Mouse (Mus musculus) embryonic facial prominence, embryonic 15.5 days (tissue): ENCODE data around the gene Cherp. TPM values are rescaled to one million over a fixed set of nuclear protein-coding genes. Genes with fewer than 3 reads are reported as not detected.

Experiments
- ATAC-seq: fragments of 200-750 bp; cut with Nextera tagmentation; 2 replicates; pipeline ENCODE4 v1.8.0; 2017; ENCODE audit warnings: low read depth, moderate TSS enrichment; ENCODE audit not compliant: insufficient number of reproducible peaks, low FRiP score, low TSS enrichment
- H3K27ac ChIP-seq: fragments of 300-500 bp; sonication (generic); replicated peaks from 2 replicates; pipeline ENCODE4 v1.5.1; 2015; ENCODE audit warnings: mild to moderate bottlenecking, inconsistent platforms
- H3K27me3 ChIP-seq: fragments of 300-500 bp; sonication (generic); 2 replicates; pipeline ENCODE4 v1.6.1; 2015; ENCODE audit warnings: inconsistent platforms
- H3K36me3 ChIP-seq: fragments of 300-500 bp; sonication (generic); 2 replicates; pipeline ENCODE4 v1.6.1; 2015; ENCODE audit warnings: mild to moderate bottlenecking, inconsistent platforms
- H3K4me1 ChIP-seq: fragments of 300-500 bp; sonication (generic); 2 replicates; pipeline ENCODE4 v1.6.1; 2015; ENCODE audit warnings: inconsistent platforms
- H3K4me2 ChIP-seq: fragments of 300-500 bp; sonication (generic); replicated peaks from 2 replicates; pipeline ENCODE4 v1.6.1; 2015; ENCODE audit warnings: mild to moderate bottlenecking, inconsistent platforms
- H3K4me3 ChIP-seq: fragments of 300-500 bp; sonication (generic); replicated peaks from 2 replicates; pipeline ENCODE4 v1.5.1; 2015; ENCODE audit warnings: mild to moderate bottlenecking, inconsistent platforms
- H3K9ac ChIP-seq: fragments of 300-500 bp; sonication (generic); 2 replicates; pipeline ENCODE4 v1.6.1; 2015; ENCODE audit warnings: inconsistent platforms
- H3K9me3 ChIP-seq: fragments of 300-500 bp; sonication (generic); replicated peaks from 2 replicates; pipeline ENCODE4 v1.6.1; 2016; ENCODE audit warnings: inconsistent platforms
- WGBS: fragments of 180-500 bp; shearing (Covaris S2); methylation state at CpG from one replicate; pipeline ENCODE4 v1.1.7; 2015; 5-methylcytosine and 5-hydroxymethylcytosine counted together
- polyA plus RNA-seq: library from polyadenylated mRNA; unstranded; fragments of >200 nt; fragmentation: Nextera tagmentation; extraction: Ambion mirVana; gene quantifications from 2 replicates; pipeline ENCODE4 v1.2.1, GENCODE M21; 2015

Gene Cherp
- polyA plus RNA-seq, 1 experiment from 2014 or later, result 68.6 TPM

GRCm38 (mm10) chr8:72469984-72470383 is 5.0 kb downstream of the Cherp start:
- ATAC-seq, result no peak
- Histone ChIP-seq H3K4me3 (no peak overlapping the region), H3K36me3 (peaks cover 77% of the 10 kb centered on the region), H3K9ac (no peak overlapping the region), H3K4me2 (no peak overlapping the region), H3K27ac (no peak overlapping the region), H3K4me1 (peaks cover 7% of the 10 kb centered on the region; the same call in 1 of the 2 replicates), H3K27me3 (no peaks in the 10 kb centered on the region), H3K9me3 (no peaks in the 10 kb centered on the region)
- WGBS, result 87% methylated on average over 8 of the region's 8 CpGs

GRCm38 (mm10) chr8:72469243-72469642 is 5.8 kb downstream of the Cherp start:
- Histone ChIP-seq H3K27me3 (no peaks in the 10 kb centered on the region), H3K4me3 (no peak overlapping the region), H3K36me3 (peaks cover 84% of the 10 kb centered on the region), H3K4me1 (peaks cover 7% of the 10 kb centered on the region; the same call in 1 of the 2 replicates), H3K27ac (no peak overlapping the region), H3K9ac (no peak overlapping the region), H3K4me2 (no peak overlapping the region), H3K9me3 (no peaks in the 10 kb centered on the region)
- 93% methylated on average over 2 of the region's 2 CpGs for WGBS
- no peak for ATAC-seq

GRCm38 (mm10) chr8:72464211-72464610 is 10.8 kb downstream of the Cherp start:
- no peak overlapping the region for H3K9ac ChIP-seq
- no peak overlapping the region for H3K4me3 ChIP-seq
- H3K4me1 ChIP-seq, result no peaks in the 10 kb centered on the region
- peaks cover 99% of the 10 kb centered on the region for H3K36me3 ChIP-seq
- no peak overlapping the region for H3K27ac ChIP-seq
- ATAC-seq, result no peak
- 96% methylated on average over 10 of the region's 10 CpGs for WGBS
- no peaks in the 10 kb centered on the region for H3K9me3 ChIP-seq
- H3K4me2 ChIP-seq, result no peak overlapping the region
- H3K27me3 ChIP-seq, result no peaks in the 10 kb centered on the region

GRCm38 (mm10) chr8:72459881-72460533 is 15.0 kb downstream of the Cherp start:
- H3K36me3 ChIP-seq, result peaks cover 79% of the 10 kb centered on the region
- ATAC-seq, result no peak

GRCm38 (mm10) chr8:72458457-72458856 is 16.6 kb downstream of the Cherp start:
- H3K4me2 ChIP-seq, result no peak overlapping the region
- H3K4me1 ChIP-seq, result no peaks in the 10 kb centered on the region
- WGBS, result 75% methylated on average over 6 of the region's 6 CpGs
- H3K27ac ChIP-seq, result no peak overlapping the region
- no peak for ATAC-seq
- H3K36me3 ChIP-seq, result peaks cover 79% of the 10 kb centered on the region
- H3K9ac ChIP-seq, result no peak overlapping the region
- H3K27me3 ChIP-seq, result no peaks in the 10 kb centered on the region
- no peak overlapping the region for H3K4me3 ChIP-seq
- H3K9me3 ChIP-seq, result no peaks in the 10 kb centered on the region

More at GRCm38 (mm10) chr8:72459881-72460533, 15.0 kb downstream of the Cherp start:
- Histone ChIP-seq H3K27me3 (no peaks in the 10 kb centered on the region), H3K9ac (no peak overlapping the region), H3K27ac (no peak overlapping the region), H3K4me2 (no peak overlapping the region), H3K4me1 (no peaks in the 10 kb centered on the region), H3K4me3 (no peak overlapping the region), H3K9me3 (no peaks in the 10 kb centered on the region)
- WGBS, result 87% methylated on average over 4 of the region's 4 CpGs

- Histone ChIP-seq H3K4me3 (no peak overlapping the region), H3K4me2 (no peak overlapping the region), H3K4me1 (no peaks in the 10 kb centered on the region), H3K36me3 (peaks cover 79% of the 10 kb centered on the region), H3K27ac (no peak overlapping the region), H3K9me3 (no peaks in the 10 kb centered on the region), H3K9ac (no peak overlapping the region), H3K27me3 (no peaks in the 10 kb centered on the region)
- ATAC-seq, result no peak
- 89% methylated on average over 3 of the region's 3 CpGs for WGBS
These were observed 17.2 kb downstream of the Cherp start for GRCm38 (mm10) chr8:72457806-72458205.

GRCm38 (mm10) chr8:72455317-72455716 is 19.7 kb downstream of the Cherp start:
- Histone ChIP-seq H3K36me3 (peaks cover 76% of the 10 kb centered on the region), H3K4me2 (no peak overlapping the region), H3K27me3 (no peaks in the 10 kb centered on the region), H3K4me3 (no peak overlapping the region), H3K27ac (no peak overlapping the region), H3K9ac (no peak overlapping the region), H3K9me3 (no peaks in the 10 kb centered on the region), H3K4me1 (no peaks in the 10 kb centered on the region)
- WGBS, result 90% methylated on average over 4 of the region's 4 CpGs
- ATAC-seq, result no peak

GRCm38 (mm10) chr8:72453904-72454303 is 21.1 kb downstream of the Cherp start:
- Histone ChIP-seq H3K27ac (no peak overlapping the region), H3K36me3 (peaks cover 76% of the 10 kb centered on the region), H3K27me3 (no peaks in the 10 kb centered on the region), H3K4me2 (no peak overlapping the region), H3K9me3 (no peaks in the 10 kb centered on the region), H3K4me3 (no peak overlapping the region), H3K4me1 (no peaks in the 10 kb centered on the region), H3K9ac (no peak overlapping the region)
- WGBS, result 94% methylated on average over 2 of the region's 2 CpGs
- no peak for ATAC-seq

GRCm38 (mm10) chr8:72451516-72451915 is 23.5 kb downstream of the Cherp start:
- no peak for ATAC-seq
- no peaks in the 10 kb centered on the region for H3K4me1 ChIP-seq
- no peak overlapping the region for H3K4me3 ChIP-seq
- H3K27me3 ChIP-seq, result no peaks in the 10 kb centered on the region
- H3K27ac ChIP-seq, result no peak overlapping the region
- no peak overlapping the region for H3K9ac ChIP-seq
- peaks cover 76% of the 10 kb centered on the region for H3K36me3 ChIP-seq
- H3K9me3 ChIP-seq, result no peaks in the 10 kb centered on the region
- 82% methylated on average over 8 of the region's 8 CpGs for WGBS
- no peak overlapping the region for H3K4me2 ChIP-seq

- no peaks in the 10 kb centered on the region for H3K27me3 ChIP-seq
- H3K9ac ChIP-seq, result no peak overlapping the region
- peaks cover 11% of the 10 kb centered on the region; the same call in 1 of the 2 replicates for H3K4me1 ChIP-seq
- H3K4me3 ChIP-seq, result no peak overlapping the region
- 90% methylated on average over 6 of the region's 6 CpGs for WGBS
- no peak overlapping the region for H3K27ac ChIP-seq
- H3K9me3 ChIP-seq, result no peaks in the 10 kb centered on the region
- no peak for ATAC-seq
- no peak overlapping the region for H3K4me2 ChIP-seq
- H3K36me3 ChIP-seq, result peaks cover 25% of the 10 kb centered on the region
These were observed 30.0 kb downstream of the Cherp start for GRCm38 (mm10) chr8:72445071-72445470.

GRCm38 (mm10) chr8:72443994-72444350 is 31.1 kb downstream of the Cherp start:
- Histone ChIP-seq H3K27ac (no peak overlapping the region; the same call in 1 of the 2 replicates), H3K9ac (peak overlapping the region; percentile 66), H3K9me3 (no peaks in the 10 kb centered on the region), H3K36me3 (peaks cover 14% of the 10 kb centered on the region), H3K4me3 (peak overlapping the region; percentile 46), H3K4me1 (peaks cover 11% of the 10 kb centered on the region; the same call in 1 of the 2 replicates), H3K27me3 (no peaks in the 10 kb centered on the region), H3K4me2 (peak overlapping the region; percentile 69)
- peak; percentile 32; the same call in 1 of the 2 replicates for ATAC-seq
- 31% methylated on average over 6 of the region's 6 CpGs for WGBS
